Mouse (Mus musculus): Measurements from ENCODE around the gene Ebpl. TPM values are rescaled to one million over a fixed set of nuclear protein-coding genes. Genes with fewer than 3 reads are reported as not detected.

Ebpl gene
- total and polyA plus RNA-seq, 3 experiments: 1.0 to 14.3 (median 3.4) TPM

GRCm38 (mm10) chr14:61346827-61347698 lies 13.2 kb downstream of the Ebpl start:
- Histone ChIP-seq H3K27ac (ENCODE audit: control insufficient read depth, low read depth, low read length) (no peak overlapping the region), H3K79me2 (ENCODE audit: control insufficient read depth, insufficient read depth, low read length, poor library complexity) (no peaks in the 10 kb centered on the region), H3K4me1 (ENCODE audit: control insufficient read depth in 1 of 2, insufficient read depth in 2 of 2, low read length in 2 of 2) (no peaks in the 10 kb centered on the region), H3K4me3 (ENCODE audit: control insufficient read depth in 1 of 2, insufficient read depth in 1 of 2, low read depth in 2 of 2, low read length in 2 of 2) (no peak overlapping the region), H3K9me3 (replicated peaks; ENCODE audit: insufficient read depth, low read length) (no peaks in the 10 kb centered on the region), H3K9ac (ENCODE audit: control insufficient read depth, low read depth, low read length, poor library complexity, severe bottlenecking) (no peak overlapping the region), H3K36me3 (ENCODE audit: control insufficient read depth in 1 of 2, insufficient read depth in 2 of 2, low read length in 2 of 2) (no peaks in the 10 kb centered on the region), H3K27me3 (ENCODE audit: control insufficient read depth in 1 of 2, insufficient read depth in 2 of 2, low read length in 2 of 2) (no peaks in the 10 kb centered on the region)
- no peak for DNase-seq (ENCODE audit: low read depth, low spot score)
- TF ChIP-seq CHD1 (IDR thresholded peaks at IDR 0.05; ENCODE audit: low read depth, low read length) (no peak), RAD21 (IDR thresholded peaks at IDR 0.05; ENCODE audit: low read depth, low read length) (peak; percentile 28), SMC3 (IDR thresholded peaks at IDR 0.05; ENCODE audit: low read depth, low read length) (peak; percentile 24; the same call in 1 of the 2 replicates), CTCF (IDR thresholded peaks at IDR 0.05 in 2 of 3, conservative IDR thresholded peaks at IDR 0.05 in 1 of 3; ENCODE audit: control insufficient read depth in 1 of 3, insufficient read depth in 1 of 3, low read depth in 2 of 3, low read length in 3 of 3, poor library complexity in 1 of 3, severe bottlenecking in 1 of 3) (peak in 2 of 3 experiments; percentile 21 to 26; a peak in 3 of 6 replicates)

- no peak overlapping the region for H3K4me3 ChIP-seq (ENCODE audit: control insufficient read depth in 1 of 2, insufficient read depth in 1 of 2, low read depth in 2 of 2, low read length in 2 of 2)
- H3K27me3 ChIP-seq (ENCODE audit: control insufficient read depth in 1 of 2, insufficient read depth in 2 of 2, low read length in 2 of 2): no peaks in the 10 kb centered on the region
- H3K4me1 ChIP-seq (ENCODE audit: control insufficient read depth in 1 of 2, insufficient read depth in 2 of 2, low read length in 2 of 2): no peaks in the 10 kb centered on the region
- H3K36me3 ChIP-seq (ENCODE audit: control insufficient read depth in 1 of 2, insufficient read depth in 2 of 2, low read length in 2 of 2): no peaks in the 10 kb centered on the region
- H3K27ac ChIP-seq (ENCODE audit: control insufficient read depth, low read depth, low read length): no peak overlapping the region
- TF ChIP-seq HCFC1 (IDR thresholded peaks at IDR 0.05; ENCODE audit: low read depth, low read length) (no peak), MEF2A (IDR thresholded peaks at IDR 0.05; ENCODE audit: extremely low read depth, insufficient replicate concordance, low read depth, low read length, poor library complexity, severe bottlenecking) (no peak), USF1 (IDR thresholded peaks at IDR 0.05; ENCODE audit: low read depth, low read length) (no peak), CHD1 (IDR thresholded peaks at IDR 0.05; ENCODE audit: low read depth, low read length) (no peak), MYB (IDR thresholded peaks at IDR 0.05; ENCODE audit: low read depth, low read length) (no peak)
- H3K79me2 ChIP-seq (ENCODE audit: control insufficient read depth, insufficient read depth, low read length, poor library complexity): no peaks in the 10 kb centered on the region
- DNase-seq (ENCODE audit: low read depth, low spot score): no peak
- no peak overlapping the region for H3K9ac ChIP-seq (ENCODE audit: control insufficient read depth, low read depth, low read length, poor library complexity, severe bottlenecking)
- H3K9me3 ChIP-seq (replicated peaks; ENCODE audit: insufficient read depth, low read length): no peaks in the 10 kb centered on the region
Observed at GRCm38 (mm10) chr14:61344590-61344989, 15.6 kb downstream of the Ebpl start.

- Histone ChIP-seq H3K9me3 (replicated peaks; ENCODE audit: insufficient read depth, low read length) (no peaks in the 10 kb centered on the region), H3K9ac (ENCODE audit: control insufficient read depth, low read depth, low read length, poor library complexity, severe bottlenecking) (no peak overlapping the region), H3K4me3 (ENCODE audit: control insufficient read depth in 1 of 2, insufficient read depth in 1 of 2, low read depth in 2 of 2, low read length in 2 of 2) (no peak overlapping the region), H3K79me2 (ENCODE audit: control insufficient read depth, insufficient read depth, low read length, poor library complexity) (no peaks in the 10 kb centered on the region), H3K4me1 (ENCODE audit: control insufficient read depth in 1 of 2, insufficient read depth in 2 of 2, low read length in 2 of 2) (no peaks in the 10 kb centered on the region), H3K27ac (ENCODE audit: control insufficient read depth, low read depth, low read length) (no peak overlapping the region), H3K36me3 (ENCODE audit: control insufficient read depth in 1 of 2, insufficient read depth in 2 of 2, low read length in 2 of 2) (no peaks in the 10 kb centered on the region), H3K27me3 (ENCODE audit: control insufficient read depth in 1 of 2, insufficient read depth in 2 of 2, low read length in 2 of 2) (no peaks in the 10 kb centered on the region)
- no peak for DNase-seq (ENCODE audit: low read depth, low spot score)
- no peak for TF ChIP-seq POLR2A (IDR thresholded peaks at IDR 0.05; ENCODE audit: control insufficient read depth in 1 of 2, insufficient read depth in 1 of 2, low read depth in 1 of 2, low read length in 2 of 2, poor library complexity in 1 of 2)
- TF ChIP-seq MAX (IDR thresholded peaks at IDR 0.05; ENCODE audit: low read length): no peak
- no peak for TF ChIP-seq HCFC1 (IDR thresholded peaks at IDR 0.05; ENCODE audit: low read depth, low read length)
- TF ChIP-seq TCF12 (IDR thresholded peaks at IDR 0.05; ENCODE audit: low read depth, low read length): no peak
- no peak for TF ChIP-seq BHLHE40 (IDR thresholded peaks at IDR 0.05; ENCODE audit: borderline replicate concordance, low read depth, low read length)
- TF ChIP-seq USF1 (IDR thresholded peaks at IDR 0.05; ENCODE audit: low read depth, low read length): no peak
- TF ChIP-seq SMC3 (IDR thresholded peaks at IDR 0.05; ENCODE audit: low read depth, low read length): no peak
- no peak for TF ChIP-seq TBP (IDR thresholded peaks at IDR 0.05; ENCODE audit: low read depth, low read length)
- TF ChIP-seq RAD21 (IDR thresholded peaks at IDR 0.05; ENCODE audit: low read depth, low read length): no peak
- TF ChIP-seq RCOR1 (IDR thresholded peaks at IDR 0.05; ENCODE audit: low read depth, low read length): no peak
- no peak for TF ChIP-seq ETS1 (IDR thresholded peaks at IDR 0.05; ENCODE audit: low read depth, low read length)
- TF ChIP-seq NRF1 (IDR thresholded peaks at IDR 0.05; ENCODE audit: insufficient read depth, low read depth, low read length, poor library complexity, severe bottlenecking): no peak
- TF ChIP-seq USF2 (IDR thresholded peaks at IDR 0.05; ENCODE audit: borderline replicate concordance in 1 of 2, insufficient read depth in 1 of 2, low read depth in 1 of 2, low read length in 2 of 2): no peak
Observed at GRCm38 (mm10) chr14:61339381-61339780, 20.9 kb downstream of the Ebpl start.

All from MEL (cell line).